Comparison of ENCODE assay signal across 8 mouse cellular contexts in the genomic region with DNA sequence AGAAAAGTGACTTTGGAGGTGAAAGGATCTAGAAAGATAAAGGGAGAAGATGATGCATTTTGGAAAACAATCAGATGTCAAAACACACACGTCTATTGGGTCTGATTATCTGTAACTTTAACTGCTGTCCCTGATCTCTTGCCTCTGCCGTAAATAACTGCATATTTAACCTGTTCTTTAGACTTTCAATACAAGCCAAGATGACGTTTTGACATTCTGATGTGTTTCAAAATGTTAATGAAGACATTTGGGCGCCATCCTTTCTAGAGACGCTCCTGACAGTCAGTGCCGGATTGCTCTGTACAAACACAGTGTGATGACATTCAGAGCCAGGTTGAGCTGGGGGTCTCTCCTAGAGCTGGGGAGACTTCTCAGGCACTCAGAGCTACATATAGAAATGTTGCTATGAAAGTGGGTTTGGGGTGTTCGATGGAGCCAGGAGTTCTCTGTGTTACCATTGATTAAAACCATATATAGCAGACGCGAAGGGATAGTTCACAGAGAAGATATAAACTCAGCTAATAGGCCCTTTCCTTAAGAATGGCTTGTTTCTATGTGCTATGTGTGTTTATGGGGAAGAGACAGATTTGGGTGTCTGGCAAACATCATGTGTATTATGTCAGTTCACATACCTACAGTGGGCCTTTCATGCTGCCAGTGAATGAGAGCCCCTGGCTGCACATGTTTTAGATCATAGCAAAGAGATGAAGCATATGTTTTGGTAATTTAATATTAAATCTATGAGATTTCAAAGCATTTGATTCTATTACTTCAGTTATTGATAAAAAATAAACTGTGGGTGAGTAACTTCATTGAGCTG.
DNase-seq lines count a peak whose midpoint lies in the region; ATAC-seq lines count a peak whose summit lies in the region.

No protein-coding gene starts in this region.

- no peaks in the 10 kb centered on the region for H3K36me3 ChIP-seq in lung, embryonic 15.5 days
- no peaks in the 10 kb centered on the region for H3K36me3 ChIP-seq in forebrain, embryonic 12.5 days (replicated peaks)
- no peaks in the 10 kb centered on the region for H3K36me3 ChIP-seq in limb, embryonic 13.5 days
- no peaks in the 10 kb centered on the region for H3K36me3 ChIP-seq in stomach, embryonic 14.5 days (ENCODE audit: control insufficient read depth, insufficient read depth, low read length)

- no peaks in the 10 kb centered on the region for H3K9me3 ChIP-seq in lung, embryonic 15.5 days
- no peaks in the 10 kb centered on the region for H3K9me3 ChIP-seq in forebrain, embryonic 12.5 days
- H3K9me3 ChIP-seq in limb, embryonic 13.5 days: no peaks in the 10 kb centered on the region
- H3K9me3 ChIP-seq in stomach, embryonic 14.5 days (ENCODE audit: control insufficient read depth, low read depth, low read length): no peaks in the 10 kb centered on the region

- no peak for ATAC-seq in lung, embryonic 15.5 days (ENCODE audit: borderline replicate concordance, extremely low read depth, low FRiP score, low TSS enrichment)
- no peak for ATAC-seq in forebrain, embryonic 12.5 days (ENCODE audit: low FRiP score)
- no peak for ATAC-seq in limb, embryonic 13.5 days (ENCODE audit: low FRiP score, low read depth)
- no peak for ATAC-seq in stomach, embryonic 14.5 days (ENCODE audit: insufficient number of reproducible peaks, insufficient read depth, low FRiP score, low read depth)

- H3K4me1 ChIP-seq in lung, embryonic 15.5 days: peaks cover 45% of the 10 kb centered on the region
- H3K4me1 ChIP-seq in forebrain, embryonic 12.5 days: peaks cover 15% of the 10 kb centered on the region
- H3K4me1 ChIP-seq in limb, embryonic 13.5 days: peaks cover 51% of the 10 kb centered on the region
- H3K4me1 ChIP-seq in stomach, embryonic 14.5 days (ENCODE audit: control insufficient read depth, insufficient read depth, low read length): peaks cover 32% of the 10 kb centered on the region

- peak overlapping the region; percentile 89 for H3K4me2 ChIP-seq in lung, embryonic 15.5 days
- H3K4me2 ChIP-seq in forebrain, embryonic 12.5 days: no peak overlapping the region
- H3K4me2 ChIP-seq in limb, embryonic 13.5 days (replicated peaks): peak overlapping the region; percentile 73
- peak overlapping the region; percentile 90 for H3K4me2 ChIP-seq in stomach, embryonic 14.5 days (replicated peaks; ENCODE audit: low read depth, low read length)

- DNase-seq in lung, postnatal 36 days: no peak
- no peak for DNase-seq in cerebellum, adult 9-10 months
- DNase-seq in left cerebral cortex, postnatal 4 days: no peak
- no peak for DNase-seq in adrenal gland, postnatal 10 days

- WGBS in lung, embryonic 15.5 days: 27% methylated on average over 9 of the region's 9 CpGs
- 67% methylated on average over 9 of the region's 9 CpGs for WGBS in forebrain, embryonic 12.5 days
- WGBS in limb, embryonic 13.5 days: 40% methylated on average over 9 of the region's 9 CpGs
- 26% methylated on average over 9 of the region's 9 CpGs for WGBS in stomach, embryonic 14.5 days

- intact Hi-C loops in left cerebral cortex, postnatal 4 days (cut with DNase I): no loop called here

- peak overlapping the region; percentile 78 for H3K4me3 ChIP-seq in lung, embryonic 15.5 days
- H3K4me3 ChIP-seq in forebrain, embryonic 12.5 days (replicated peaks): peak overlapping the region; percentile 54; the same call in 1 of the 2 replicates
- H3K4me3 ChIP-seq in limb, embryonic 13.5 days: peak overlapping the region; percentile 68
- H3K4me3 ChIP-seq in stomach, embryonic 14.5 days (ENCODE audit: low read depth, low read length): peak overlapping the region; percentile 61

- peak overlapping the region; percentile 96 for H3K27ac ChIP-seq in lung, embryonic 15.5 days
- no peak overlapping the region for H3K27ac ChIP-seq in forebrain, embryonic 12.5 days
- peak overlapping the region; percentile 90; the same call in 1 of the 2 replicates for H3K27ac ChIP-seq in limb, embryonic 13.5 days
- peak overlapping the region; percentile 94; the same call in 1 of the 2 replicates for H3K27ac ChIP-seq in stomach, embryonic 14.5 days (ENCODE audit: low read length)

- H3K9ac ChIP-seq in lung, embryonic 15.5 days: peak overlapping the region; percentile 80
- no peak overlapping the region for H3K9ac ChIP-seq in forebrain, embryonic 12.5 days
- peak overlapping the region; percentile 85 for H3K9ac ChIP-seq in limb, embryonic 13.5 days
- peak overlapping the region; percentile 73; the same call in 1 of the 2 replicates for H3K9ac ChIP-seq in stomach, embryonic 14.5 days (replicated peaks; ENCODE audit: low read depth, low read length)

- H3K27me3 ChIP-seq in lung, embryonic 15.5 days: no peaks in the 10 kb centered on the region
- peaks cover 95% of the 10 kb centered on the region for H3K27me3 ChIP-seq in forebrain, embryonic 12.5 days
- 0 out of 2 replicates have a peak, but pooled peaks cover 3% of the 10 kb centered on the region for H3K27me3 ChIP-seq in limb, embryonic 13.5 days
- H3K27me3 ChIP-seq in stomach, embryonic 14.5 days (ENCODE audit: control insufficient read depth, insufficient read depth, low read length): no peaks in the 10 kb centered on the region
